Comparison of ENCODE assay signal across 31 mouse cellular contexts in genomic region chr5:38707364-38708075, GRCm38 (mm10). TPM values are rescaled to one million over a fixed set of nuclear protein-coding genes. Genes with fewer than 3 reads are reported as not detected.
DNase-seq lines count a peak whose midpoint lies in the region; ATAC-seq and TF ChIP-seq lines count a peak whose summit lies in the region.
"Had no signal": no experiment of that assay in that cellular context is flagged by ENCODE, and none has a peak within 500 bp of the region (broad histone marks: within the 10 kb centered on the region; RNA-seq: fewer than 3 reads in every experiment).

No protein-coding gene starts in this region.

- no peak overlapping the region for H3K9ac ChIP-seq in forebrain, embryonic 13.5 days
- H3K9ac ChIP-seq in forebrain, embryonic 11.5 days (ENCODE audit: low read length) = no peak overlapping the region
- H3K9ac ChIP-seq in intestine, embryonic 14.5 days (ENCODE audit: low read length) = no peak overlapping the region
- H3K9ac ChIP-seq in intestine, postnatal 0 days (ENCODE audit: low read depth, low read length) = no peak overlapping the region
- no peak overlapping the region for H3K9ac ChIP-seq in midbrain, embryonic 11.5 days (ENCODE audit: low read length)
- H3K9ac ChIP-seq: embryonic facial prominence, embryonic 13.5 days; heart, embryonic 13.5 days; hindbrain, embryonic 14.5 days; kidney, embryonic 15.5 days; limb, embryonic 12.5 days; liver, embryonic 15.5 days; lung, embryonic 14.5 days had no signal

- H3K4me2 ChIP-seq in forebrain, embryonic 13.5 days = no peak overlapping the region
- no peak overlapping the region for H3K4me2 ChIP-seq in forebrain, embryonic 11.5 days (ENCODE audit: low read depth, low read length, severe bottlenecking)
- H3K4me2 ChIP-seq in intestine, embryonic 14.5 days (ENCODE audit: low read length) = no peak overlapping the region
- no peak overlapping the region for H3K4me2 ChIP-seq in intestine, postnatal 0 days (replicated peaks; ENCODE audit: low read depth)
- no peak overlapping the region for H3K4me2 ChIP-seq in midbrain, embryonic 11.5 days
- H3K4me2 ChIP-seq: embryonic facial prominence, embryonic 13.5 days; heart, embryonic 13.5 days; hindbrain, embryonic 14.5 days; kidney, embryonic 15.5 days; limb, embryonic 12.5 days; liver, embryonic 15.5 days; lung, embryonic 14.5 days had no signal

- ATAC-seq in forebrain, embryonic 13.5 days = peak; percentile 78
- ATAC-seq in forebrain, embryonic 11.5 days (replicated peaks; ENCODE audit: low FRiP score) = no peak
- no peak for ATAC-seq in intestine, embryonic 14.5 days (replicated peaks; ENCODE audit: low FRiP score, low TSS enrichment, low read depth)
- ATAC-seq in intestine, postnatal 0 days = no peak
- ATAC-seq in granulocyte monocyte progenitor cell, adult 5-6 weeks (replicated peaks; ENCODE audit: poor library complexity, severe bottlenecking) = peak; percentile 76
- no peak for ATAC-seq in midbrain, embryonic 11.5 days (ENCODE audit: low FRiP score)
- ATAC-seq: Patski had no signal

- 75% methylated on average over 7 of the region's 7 CpGs for WGBS in forebrain, embryonic 13.5 days
- 81% methylated on average over 7 of the region's 7 CpGs for WGBS in forebrain, embryonic 11.5 days
- WGBS in intestine, embryonic 14.5 days = 71% methylated on average over 7 of the region's 7 CpGs
- 65% methylated on average over 7 of the region's 7 CpGs for WGBS in intestine, postnatal 0 days
- WGBS in midbrain, embryonic 11.5 days = 84% methylated on average over 7 of the region's 7 CpGs

- H3K36me3 ChIP-seq in forebrain, embryonic 13.5 days (ENCODE audit: poor library complexity, severe bottlenecking) = no peaks in the 10 kb centered on the region
- no peaks in the 10 kb centered on the region for H3K36me3 ChIP-seq in forebrain, embryonic 11.5 days (ENCODE audit: control insufficient read depth, insufficient read depth, low read length)
- no peaks in the 10 kb centered on the region for H3K36me3 ChIP-seq in intestine, embryonic 14.5 days (ENCODE audit: control insufficient read depth, insufficient read depth, low read length)
- no peaks in the 10 kb centered on the region for H3K36me3 ChIP-seq in intestine, postnatal 0 days (ENCODE audit: control insufficient read depth, insufficient read depth)
- no peaks in the 10 kb centered on the region for H3K36me3 ChIP-seq in midbrain, embryonic 11.5 days (ENCODE audit: control insufficient read depth, insufficient read depth, low read length)
- H3K36me3 ChIP-seq: embryonic facial prominence, embryonic 13.5 days; G1E; heart, embryonic 13.5 days; kidney, embryonic 15.5 days; limb, embryonic 12.5 days; liver, embryonic 15.5 days had no signal

- H3K4me3 ChIP-seq in forebrain, embryonic 13.5 days = no peak overlapping the region
- H3K4me3 ChIP-seq in forebrain, embryonic 11.5 days (ENCODE audit: low read depth, low read length) = no peak overlapping the region
- no peak overlapping the region for H3K4me3 ChIP-seq in intestine, embryonic 14.5 days (ENCODE audit: low read depth, low read length)
- H3K4me3 ChIP-seq in intestine, postnatal 0 days (ENCODE audit: low read depth, low read length) = no peak overlapping the region
- H3K4me3 ChIP-seq in midbrain, embryonic 11.5 days (ENCODE audit: low read depth, low read length) = no peak overlapping the region
- H3K4me3 ChIP-seq: embryonic facial prominence, embryonic 13.5 days; heart, adult 2 months; heart, embryonic 13.5 days; kidney, embryonic 15.5 days; left cerebral cortex, adult 2 months; limb, embryonic 12.5 days; liver, embryonic 15.5 days had no signal

- TF ChIP-seq CTCF in intestine, postnatal 0 days (IDR thresholded peaks at IDR 0.05; ENCODE audit: low read depth) = no peak

- H3K9me3 ChIP-seq in forebrain, embryonic 13.5 days (replicated peaks) = no peaks in the 10 kb centered on the region
- H3K9me3 ChIP-seq in forebrain, embryonic 11.5 days (ENCODE audit: control insufficient read depth, low read length) = no peaks in the 10 kb centered on the region
- no peaks in the 10 kb centered on the region for H3K9me3 ChIP-seq in intestine, embryonic 14.5 days (ENCODE audit: control insufficient read depth, low read length)
- no peaks in the 10 kb centered on the region for H3K9me3 ChIP-seq in intestine, postnatal 0 days (ENCODE audit: control insufficient read depth)
- no peaks in the 10 kb centered on the region for H3K9me3 ChIP-seq in midbrain, embryonic 11.5 days (ENCODE audit: control insufficient read depth, low read length)
- H3K9me3 ChIP-seq: embryonic facial prominence, embryonic 13.5 days; G1E; heart, embryonic 13.5 days; kidney, embryonic 15.5 days; limb, embryonic 12.5 days; liver, embryonic 15.5 days had no signal

- no peaks in the 10 kb centered on the region for H3K27me3 ChIP-seq in forebrain, embryonic 13.5 days
- no peaks in the 10 kb centered on the region for H3K27me3 ChIP-seq in forebrain, embryonic 11.5 days (ENCODE audit: control insufficient read depth, insufficient read depth, low read length)
- H3K27me3 ChIP-seq in intestine, embryonic 14.5 days (replicated peaks; ENCODE audit: control insufficient read depth, insufficient read depth, low read length) = no peaks in the 10 kb centered on the region
- H3K27me3 ChIP-seq in intestine, postnatal 0 days (replicated peaks; ENCODE audit: control insufficient read depth, insufficient read depth, low read length) = no peaks in the 10 kb centered on the region
- no peaks in the 10 kb centered on the region for H3K27me3 ChIP-seq in midbrain, embryonic 11.5 days (ENCODE audit: control insufficient read depth, insufficient read depth, low read length)
- H3K27me3 ChIP-seq: embryonic facial prominence, embryonic 13.5 days; heart, embryonic 13.5 days; kidney, embryonic 15.5 days; limb, embryonic 12.5 days; liver, embryonic 15.5 days; Patski had no signal

- DNase-seq in forebrain, embryonic 11.5 days (ENCODE audit: low spot score) = no peak
- DNase-seq in intestine, embryonic 14.5 days (ENCODE audit: low spot score) = peak; percentile 4
- DNase-seq in lung, postnatal 25 days (ENCODE audit: low spot score) = no peak
- no peak for DNase-seq in midbrain, embryonic 11.5 days (ENCODE audit: low spot score, missing footprints)
- DNase-seq in cerebellum, adult 9-11 months = no peak
- DNase-seq: adrenal gland, postnatal 14 days; cerebellum, adult 2 months; cerebellum, postnatal 36 days; embryo, embryonic 11 days; gastrocnemius, postnatal 25 days; heart, adult 2 months; heart, postnatal 10 days; kidney, adult 18-20 months; kidney, postnatal 25 days; lung, embryonic 14.5 days; lung, postnatal 36 days; midbrain, embryonic 14.5 days; retina, postnatal 1 day; right cerebral cortex, postnatal 14 days had no signal

- H3K4me1 ChIP-seq in forebrain, embryonic 13.5 days = no peaks in the 10 kb centered on the region
- H3K4me1 ChIP-seq in forebrain, embryonic 11.5 days (replicated peaks; ENCODE audit: control insufficient read depth, insufficient read depth, low read length) = no peaks in the 10 kb centered on the region
- no peaks in the 10 kb centered on the region for H3K4me1 ChIP-seq in intestine, embryonic 14.5 days (replicated peaks; ENCODE audit: control insufficient read depth, insufficient read depth, low read length)
- no peaks in the 10 kb centered on the region for H3K4me1 ChIP-seq in intestine, postnatal 0 days (replicated peaks; ENCODE audit: control insufficient read depth, insufficient read depth, low read length)
- H3K4me1 ChIP-seq in midbrain, embryonic 11.5 days (ENCODE audit: control insufficient read depth, insufficient read depth, low read length) = no peaks in the 10 kb centered on the region
- H3K4me1 ChIP-seq: embryonic facial prominence, embryonic 13.5 days; kidney, embryonic 15.5 days; limb, embryonic 12.5 days; liver, embryonic 15.5 days had no signal

- H3K27ac ChIP-seq in forebrain, embryonic 13.5 days = no peak overlapping the region
- no peak overlapping the region for H3K27ac ChIP-seq in forebrain, embryonic 11.5 days (ENCODE audit: low read depth, low read length)
- no peak overlapping the region for H3K27ac ChIP-seq in intestine, embryonic 14.5 days (ENCODE audit: low read depth)
- H3K27ac ChIP-seq in intestine, postnatal 0 days (ENCODE audit: low read depth, low read length) = no peak overlapping the region
- H3K27ac ChIP-seq in midbrain, embryonic 11.5 days (ENCODE audit: low read depth, low read length) = no peak overlapping the region
- H3K27ac ChIP-seq: embryonic facial prominence, embryonic 13.5 days; heart, adult 2 months; heart, embryonic 13.5 days; hindbrain, embryonic 14.5 days; kidney, embryonic 15.5 days; left cerebral cortex, adult 2 months; limb, embryonic 12.5 days; liver, embryonic 15.5 days had no signal

RNA-seq across cellular contexts. Expression of gene Zfp518b, which starts 22.9 kb away (rescaled TPM):
- 38.6 and 41.7 TPM in 2 replicates for polyA plus RNA-seq in forebrain, embryonic 13.5 days (2015; fragmentation: Nextera tagmentation; extraction: Ambion mirVana)
- 40.9 and 41.4 TPM in 2 replicates for polyA plus RNA-seq in forebrain, embryonic 11.5 days (2014; fragmentation: Nextera tagmentation; extraction: Ambion mirVana)
- polyA plus RNA-seq in intestine, embryonic 14.5 days (2014; fragmentation: Nextera tagmentation; extraction: Ambion mirVana) = 17.0 and 19.4 TPM in 2 replicates
- 2.5 and 2.6 TPM in 2 replicates for polyA plus RNA-seq in intestine, postnatal 0 days (2015; fragmentation: Nextera tagmentation; extraction: Ambion mirVana)
- 5.5 and 12.3 TPM in 2 replicates for total RNA-seq in granulocyte monocyte progenitor cell, adult 5-6 weeks (2014; fragmentation: Nextera tagmentation)
- 6.3 and 8.2 TPM in 2 replicates for total RNA-seq in granulocyte monocyte progenitor cell, adult 5-6 weeks (2017)
- polyA plus RNA-seq in midbrain, embryonic 11.5 days (2014; fragmentation: Nextera tagmentation; extraction: Ambion mirVana) = 39.9 and 42.1 TPM in 2 replicates
- polyA plus RNA-seq: G1E had no signal

Comparison
In these comparisons a context has a peak if more than half of its experiments do, and no peak if none do; other contexts are left out.
1. ATAC-seq: peak in forebrain, embryonic 13.5 days (single experiment) and granulocyte monocyte progenitor cell, adult 5-6 weeks (single experiment); none in forebrain, embryonic 11.5 days (single experiment), intestine, embryonic 14.5 days (single experiment), intestine, postnatal 0 days (single experiment) and midbrain, embryonic 11.5 days (single experiment).